Mouse (Mus musculus): ENCODE results near the gene Rad50. TPM values are rescaled to one million over a fixed set of nuclear protein-coding genes. Genes with fewer than 3 reads are reported as not detected.

Gene Rad50
- total RNA-seq, 1 experiment from 2014 or later: 112 TPM

- peak; percentile 41 for ATAC-seq (replicated peaks; ENCODE audit: low read depth, poor library complexity, severe bottlenecking)
Measured at GRCm38 (mm10) chr11:53706236-53706933, 734 bp downstream of the Rad50 start.

GRCm38 (mm10) chr11:53699351-53699750, 7.8 kb downstream of the Rad50 start:
- ATAC-seq (replicated peaks; ENCODE audit: low read depth, poor library complexity, severe bottlenecking): no peak

GRCm38 (mm10) chr11:53698521-53698920, 8.6 kb downstream of the Rad50 start:
- no peak for ATAC-seq (replicated peaks; ENCODE audit: low read depth, poor library complexity, severe bottlenecking)

- ATAC-seq (replicated peaks; ENCODE audit: low read depth, poor library complexity, severe bottlenecking): no peak
Measured at GRCm38 (mm10) chr11:53691979-53692378, 15.1 kb downstream of the Rad50 start.

- ATAC-seq (replicated peaks; ENCODE audit: low read depth, poor library complexity, severe bottlenecking): no peak
Measured at GRCm38 (mm10) chr11:53682994-53683530, 24.1 kb downstream of the Rad50 start.

- ATAC-seq (replicated peaks; ENCODE audit: low read depth, poor library complexity, severe bottlenecking): no peak
Measured at GRCm38 (mm10) chr11:53682170-53682569, 24.9 kb downstream of the Rad50 start.

- no peak for ATAC-seq (replicated peaks; ENCODE audit: low read depth, poor library complexity, severe bottlenecking)
Measured at GRCm38 (mm10) chr11:53681686-53682085, 25.4 kb downstream of the Rad50 start.

GRCm38 (mm10) chr11:53680141-53680540, 27.0 kb downstream of the Rad50 start:
- no peak for ATAC-seq (replicated peaks; ENCODE audit: low read depth, poor library complexity, severe bottlenecking)

- ATAC-seq (replicated peaks; ENCODE audit: low read depth, poor library complexity, severe bottlenecking): no peak
Measured at GRCm38 (mm10) chr11:53671414-53671813, 35.7 kb downstream of the Rad50 start.

- no peak for ATAC-seq (replicated peaks; ENCODE audit: low read depth, poor library complexity, severe bottlenecking)
Measured at GRCm38 (mm10) chr11:53664091-53664490, 43.0 kb downstream of the Rad50 start.

GRCm38 (mm10) chr11:53662794-53663674, 44.1 kb downstream of the Rad50 start:
- 0 out of 2 replicates have a peak, but pooled peaks have one; percentile 25 for ATAC-seq (replicated peaks; ENCODE audit: low read depth, poor library complexity, severe bottlenecking)

GRCm38 (mm10) chr11:53657828-53658227, 49.3 kb downstream of the Rad50 start:
- no peak for ATAC-seq (replicated peaks; ENCODE audit: low read depth, poor library complexity, severe bottlenecking)

- ATAC-seq (replicated peaks; ENCODE audit: low read depth, poor library complexity, severe bottlenecking): no peak
Measured at GRCm38 (mm10) chr11:53657381-53657780, 49.7 kb downstream of the Rad50 start.

GRCm38 (mm10) chr11:53656558-53657202, 50.4 kb downstream of the Rad50 start:
- peak; percentile 57 for ATAC-seq (replicated peaks; ENCODE audit: low read depth, poor library complexity, severe bottlenecking)

GRCm38 (mm10) chr11:53655043-53655442, 52.1 kb downstream of the Rad50 start:
- peak; percentile 77 for ATAC-seq (replicated peaks; ENCODE audit: low read depth, poor library complexity, severe bottlenecking)

- no peak for ATAC-seq (replicated peaks; ENCODE audit: low read depth, poor library complexity, severe bottlenecking)
Measured at GRCm38 (mm10) chr11:53652427-53652826, 54.7 kb downstream of the Rad50 start.

- no peak for ATAC-seq (replicated peaks; ENCODE audit: low read depth, poor library complexity, severe bottlenecking)
Measured at GRCm38 (mm10) chr11:53651441-53651840, 55.7 kb downstream of the Rad50 start.

- ATAC-seq (replicated peaks; ENCODE audit: low read depth, poor library complexity, severe bottlenecking): no peak
Measured at GRCm38 (mm10) chr11:53644017-53644416, 63.1 kb downstream of the Rad50 start.

- no peak for ATAC-seq (replicated peaks; ENCODE audit: low read depth, poor library complexity, severe bottlenecking)
Measured at GRCm38 (mm10) chr11:53642744-53643279, 64.3 kb downstream of the Rad50 start.

- ATAC-seq (replicated peaks; ENCODE audit: low read depth, poor library complexity, severe bottlenecking): no peak
Measured at GRCm38 (mm10) chr11:53637803-53638260, 69.3 kb downstream of the Rad50 start.

Data from common myeloid progenitor, adult 5-6 weeks (primary cell).